Mouse (Mus musculus): ENCODE data around the gene Dlx6.

Gene Dlx6

DNA sequence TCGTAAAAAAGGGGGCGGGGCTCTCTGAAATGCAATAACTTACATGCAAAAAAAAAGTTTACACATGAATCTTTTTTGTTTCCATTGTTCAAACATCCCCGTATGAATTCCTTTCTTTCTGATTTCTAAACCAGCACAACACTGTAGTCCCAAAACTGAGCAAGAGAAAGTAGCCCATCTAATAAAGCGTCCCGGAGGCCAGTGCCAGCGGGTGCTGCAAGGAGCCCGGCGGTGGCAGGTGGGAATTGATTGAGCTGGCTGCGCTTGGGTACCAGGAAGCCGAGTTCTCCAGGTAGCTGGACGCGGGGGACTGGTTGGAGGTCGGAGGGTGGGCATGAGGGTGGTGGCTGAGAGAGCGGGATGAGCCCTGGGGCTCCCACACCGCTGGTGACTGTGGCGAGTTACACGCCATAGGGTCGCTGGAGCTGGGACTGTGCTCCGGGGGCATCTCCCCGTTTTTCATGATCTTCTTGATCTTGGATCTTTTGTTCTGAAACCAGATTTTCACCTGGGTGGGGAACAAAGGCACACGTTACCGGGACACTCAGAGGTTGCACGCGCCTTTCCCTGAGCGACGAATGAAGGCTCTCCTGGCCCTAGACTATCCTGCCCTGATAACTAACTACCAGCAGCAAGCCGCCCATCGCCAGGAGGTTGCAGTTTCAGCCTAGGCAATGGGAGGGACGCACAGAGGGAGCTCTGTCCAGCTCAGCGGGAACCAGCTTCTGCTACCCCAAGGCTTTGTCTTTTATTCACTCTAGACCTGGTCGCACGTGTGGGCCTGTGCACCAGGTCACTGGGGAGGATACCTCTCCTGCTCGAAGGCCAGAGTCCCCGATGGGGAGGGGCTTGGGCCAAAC lies 15.1 kb downstream of the Dlx6 start:
- no peak for DNase-seq

DNA sequence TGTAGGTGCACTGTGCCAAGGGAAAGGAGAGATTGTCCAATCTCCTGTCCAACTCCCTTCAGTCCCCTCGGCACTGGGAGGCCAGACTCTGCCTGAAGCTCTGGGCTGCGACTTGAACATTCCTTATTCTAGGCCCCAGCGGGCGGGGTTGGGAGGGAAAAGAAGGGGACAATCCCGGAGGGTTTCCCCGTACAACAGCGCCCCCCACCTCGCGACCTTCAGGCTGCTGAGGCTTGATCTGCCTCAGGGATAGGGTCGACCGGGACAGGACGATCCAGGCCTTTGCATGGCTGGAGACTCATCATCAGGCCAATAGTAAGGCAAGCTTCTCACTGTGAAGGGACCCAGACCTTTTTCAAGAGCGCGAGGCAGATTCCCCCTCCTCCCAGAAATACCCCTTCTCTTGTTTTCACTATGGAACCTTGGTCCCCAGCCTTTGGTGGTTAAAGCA lies 15.7 kb downstream of the Dlx6 start:
- no peak for DNase-seq

DNA sequence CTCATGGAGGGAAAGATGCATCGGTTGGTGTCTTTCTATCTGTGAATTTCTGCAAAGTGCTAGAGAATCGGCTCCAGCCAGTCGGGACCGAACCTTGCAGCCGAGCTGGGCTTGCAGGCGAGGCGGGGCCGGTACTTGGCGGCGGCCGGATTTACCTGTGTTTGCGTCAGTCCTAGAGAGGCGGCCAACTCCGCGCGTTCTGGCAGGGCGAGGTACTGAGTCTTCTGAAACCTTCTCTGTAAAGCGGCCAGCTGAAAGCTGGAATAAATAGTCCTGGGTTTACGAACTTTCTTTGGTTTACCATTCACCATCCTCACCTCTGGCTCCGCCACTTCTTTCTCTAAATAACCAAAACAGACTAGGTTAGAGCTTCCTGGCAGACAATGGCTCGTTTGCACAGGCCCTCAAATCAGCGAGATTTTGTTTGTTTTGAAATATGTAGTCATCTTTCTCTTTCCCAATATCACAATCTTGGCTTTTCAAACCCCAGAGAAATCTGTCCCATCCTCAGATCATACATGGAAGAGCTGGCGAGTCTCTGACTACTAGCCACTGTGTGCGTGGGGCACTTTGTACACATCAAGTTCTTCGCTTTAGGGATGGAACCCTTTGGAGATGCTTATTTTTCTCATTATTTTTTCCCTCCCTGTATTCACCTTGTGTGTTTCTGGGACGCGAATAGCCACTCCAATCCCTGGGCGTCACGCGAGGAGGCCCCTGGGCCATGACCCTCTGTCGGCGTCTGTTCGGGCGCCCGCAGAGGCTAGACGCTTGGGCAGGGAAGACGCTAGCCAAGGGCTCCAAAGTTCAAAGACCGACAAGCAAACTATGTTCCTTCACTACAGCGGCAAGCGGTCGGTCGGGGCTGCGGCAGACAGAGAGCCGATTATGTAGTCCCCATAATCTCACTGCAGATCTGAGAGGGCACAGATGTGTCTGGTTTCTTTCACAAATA lies 16.5 kb downstream of the Dlx6 start:
- no peak for DNase-seq

DNA sequence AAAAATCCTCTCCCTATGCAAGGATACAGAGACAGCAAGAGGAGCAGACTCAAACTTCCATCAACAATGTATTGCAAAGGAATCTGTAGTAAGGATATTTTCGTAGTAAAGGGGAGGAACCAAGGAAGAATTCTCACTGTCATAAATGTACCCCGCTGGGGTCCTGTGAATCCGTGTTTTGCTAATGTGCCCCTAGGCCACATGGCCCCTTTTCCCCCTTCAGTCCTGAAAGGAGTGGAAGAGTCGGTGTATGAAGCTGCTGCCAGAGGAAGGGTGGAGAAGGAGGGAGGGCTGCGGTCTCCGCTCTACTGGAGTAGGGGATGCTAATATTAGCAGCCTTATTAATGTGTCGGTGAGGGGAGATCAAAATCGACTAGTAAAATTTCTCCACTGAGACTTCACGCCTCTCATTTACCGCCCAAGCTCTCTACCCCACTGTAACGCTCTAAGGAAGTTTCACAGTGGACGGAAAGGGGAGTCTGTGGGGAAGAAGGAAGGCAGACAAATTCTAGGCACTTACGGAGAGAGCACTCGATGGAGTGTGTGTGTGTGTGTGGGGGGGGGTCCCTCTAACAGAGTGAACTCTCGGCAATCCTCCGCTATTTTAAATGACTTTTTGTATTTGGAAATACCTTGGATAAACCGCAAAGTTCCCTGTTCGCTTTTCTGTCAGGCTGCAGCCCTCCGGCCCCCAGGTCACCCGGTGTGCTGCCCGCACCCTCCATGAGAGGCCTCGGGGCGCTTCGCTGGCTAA lies 17.4 kb downstream of the Dlx6 start:
- no peak for DNase-seq

DNA sequence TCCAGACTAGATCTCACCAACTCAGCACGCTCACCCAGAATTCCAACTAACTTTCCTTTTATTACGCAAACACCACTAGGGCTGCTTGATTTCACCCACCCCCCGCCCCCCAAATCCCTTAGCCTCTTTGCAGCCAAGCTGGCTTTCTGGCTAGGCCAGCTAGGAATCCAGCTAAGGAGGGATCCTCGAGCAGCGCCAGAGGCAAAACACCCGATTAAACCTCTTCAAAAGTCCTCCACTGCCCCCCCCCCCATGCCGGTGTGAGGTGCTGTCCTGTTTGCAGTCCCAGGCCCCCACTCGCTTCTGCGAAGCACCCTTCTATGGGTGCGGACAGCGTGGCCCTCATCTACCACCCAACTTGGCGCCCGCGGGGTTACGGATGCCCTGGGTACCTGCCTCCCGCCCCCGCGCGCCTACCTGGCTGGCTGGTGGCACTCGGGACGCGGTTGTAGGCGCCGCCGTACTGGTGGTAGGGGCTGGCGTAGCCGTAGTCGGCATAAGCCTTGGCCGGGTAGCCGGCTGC lies 18.0 kb downstream of the Dlx6 start:
- DNase-seq: no peak

DNA sequence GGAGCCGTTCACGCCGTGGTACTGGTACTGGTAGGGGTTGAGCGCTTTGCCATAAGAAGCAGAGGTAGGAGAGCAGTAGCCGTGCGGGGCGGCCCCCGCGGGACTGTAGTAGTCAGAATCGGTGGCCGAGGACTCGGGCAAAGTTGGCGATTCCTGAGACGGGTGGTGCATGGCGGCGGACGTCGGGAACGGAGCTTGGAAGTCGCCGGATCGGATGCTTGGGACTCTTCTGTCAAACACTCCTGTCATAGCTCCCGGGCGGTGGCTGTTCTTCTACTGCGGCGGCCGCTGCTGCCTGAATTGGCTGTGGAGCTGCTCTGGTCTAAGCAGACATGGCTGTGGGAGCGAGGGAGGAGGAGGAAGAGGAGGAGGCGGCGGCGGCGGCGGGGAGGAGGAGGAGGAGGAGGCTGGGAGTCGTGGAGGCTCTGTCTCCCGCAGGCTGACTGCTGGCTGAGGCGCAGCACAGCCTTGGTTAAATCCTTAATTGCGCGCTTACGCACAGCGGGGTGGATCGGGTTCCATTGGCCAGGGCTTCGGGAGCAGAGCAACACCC lies 18.6 kb downstream of the Dlx6 start, which contains the start of gene Dlx5:
TSS of gene Dlx5 (minus strand) at position 448 of the 553 bp plus-strand sequence.
- DNase-seq: no peak

DNA sequence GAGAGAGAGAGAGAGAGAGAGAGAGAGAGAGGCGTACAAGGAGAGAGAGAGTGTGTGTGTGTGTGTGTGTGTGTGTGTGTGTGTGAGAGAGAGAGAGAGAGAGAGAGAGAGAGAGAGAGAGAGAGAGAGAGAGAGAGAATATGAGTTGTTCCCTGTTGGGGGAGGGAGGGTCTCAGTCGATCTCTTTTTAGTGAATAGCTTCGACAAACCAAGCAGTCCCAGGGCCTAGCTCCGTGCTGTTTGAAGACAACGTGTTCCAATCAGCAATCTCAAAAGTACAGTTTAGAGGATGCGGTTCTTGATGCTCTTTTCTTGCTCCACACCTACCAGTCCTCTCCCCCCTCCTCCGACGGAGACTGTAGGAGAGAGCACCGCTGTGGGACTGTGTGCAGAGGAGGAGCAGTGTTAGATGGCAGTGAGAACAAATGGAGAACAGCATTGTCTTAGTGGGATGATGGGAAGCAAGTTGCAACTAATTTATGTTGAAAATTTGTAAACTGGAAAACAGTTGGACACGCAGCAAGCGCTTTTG lies 19.2 kb downstream of the Dlx6 start:
- no peak for DNase-seq

DNA sequence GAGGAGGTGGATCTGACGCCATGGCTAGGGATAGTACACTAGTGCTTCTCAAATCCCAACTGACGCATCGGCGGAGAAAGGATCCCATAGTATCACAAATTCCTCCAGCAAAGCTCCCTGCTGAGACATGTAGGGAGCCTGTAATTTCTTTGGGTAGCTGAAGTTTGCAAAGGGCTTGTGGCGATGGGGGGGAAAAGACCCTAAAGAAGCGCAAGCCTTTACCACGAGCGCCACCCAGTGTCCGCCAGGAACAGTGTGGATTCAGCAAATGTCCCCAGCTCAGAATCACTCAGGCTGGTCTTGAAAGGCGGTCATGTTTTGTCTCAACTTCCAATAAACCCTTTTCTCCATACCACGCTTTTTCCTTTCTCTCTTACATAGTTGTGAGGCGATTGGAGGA lies 21.8 kb downstream of the Dlx6 start:
- DNase-seq: no peak

DNA sequence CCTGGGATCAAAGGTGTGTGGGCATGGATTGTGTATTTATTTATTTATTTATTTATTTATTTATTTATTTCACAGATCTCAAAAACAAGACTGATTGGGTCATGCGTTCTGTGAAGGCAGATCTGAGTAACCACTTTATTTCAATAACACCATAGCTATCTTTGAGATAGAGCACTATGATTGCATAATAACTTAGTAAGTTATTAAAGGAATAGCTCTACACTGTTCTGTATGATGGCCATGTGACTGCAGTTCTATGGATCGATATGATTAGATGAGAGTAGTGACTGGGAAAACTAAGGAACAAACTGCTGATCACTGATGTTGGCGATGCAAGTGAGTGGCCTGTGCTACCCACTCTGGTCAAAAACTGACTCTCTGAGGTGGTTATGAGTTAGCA lies 23.1 kb downstream of the Dlx6 start:
- DNase-seq: no peak

DNA sequence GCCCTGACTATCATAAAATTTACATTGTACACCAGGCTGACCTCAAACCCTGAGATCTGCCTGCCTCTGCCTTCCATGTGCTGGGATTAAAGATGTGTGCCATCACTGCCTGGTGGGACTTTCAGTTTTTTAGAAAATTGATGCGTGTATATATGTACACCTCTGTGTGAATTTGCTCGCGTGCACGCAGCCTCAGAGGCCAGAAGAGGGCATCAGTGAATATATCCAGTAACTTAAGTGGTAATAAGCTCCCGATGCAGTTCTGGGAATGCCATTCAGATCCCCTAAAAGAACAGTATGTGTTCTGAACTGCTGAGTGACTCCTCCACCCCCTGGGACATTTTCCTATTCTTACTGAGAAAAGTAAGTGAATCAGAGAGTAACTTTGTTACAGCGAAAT lies 26.9 kb downstream of the Dlx6 start:
- DNase-seq: no peak

DNA sequence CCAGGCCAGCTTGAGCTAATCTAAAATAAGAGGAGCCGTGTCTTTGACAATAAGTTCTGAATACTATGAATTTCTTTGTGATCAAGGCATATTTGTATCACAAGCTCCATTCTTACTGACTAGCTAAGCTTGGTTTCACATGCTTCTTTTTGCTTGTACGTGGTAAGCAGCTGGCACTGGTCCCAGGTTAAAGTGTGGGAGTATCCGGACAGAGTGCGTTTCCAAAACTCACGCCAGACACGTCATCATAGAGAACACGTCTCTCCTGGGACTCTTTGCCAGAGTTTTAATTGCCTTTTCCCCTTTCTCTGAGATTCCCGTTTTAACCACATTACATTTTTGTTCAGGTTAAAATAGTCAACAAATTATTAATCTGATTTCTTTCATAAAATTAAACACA lies 46.5 kb downstream of the Dlx6 start:
- DNase-seq: no peak

DNA sequence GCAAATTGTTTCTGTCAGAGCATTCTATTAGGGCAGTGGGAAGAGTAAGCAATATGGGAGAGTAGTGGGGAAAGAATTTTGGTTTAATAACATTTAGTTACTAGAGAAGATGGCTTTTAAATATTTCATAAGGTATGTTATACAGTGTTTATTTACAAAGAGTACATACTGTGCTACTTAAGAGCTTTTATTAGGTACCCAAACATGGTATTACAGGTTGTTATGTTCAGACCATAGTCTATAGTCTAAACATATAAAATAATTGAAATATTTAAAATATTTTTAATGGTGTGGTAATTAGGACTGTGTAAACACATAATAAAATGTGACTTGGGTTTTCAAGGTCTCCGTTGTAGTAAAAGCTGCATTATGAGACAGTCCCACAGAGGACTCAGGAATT lies 51.2 kb downstream of the Dlx6 start:
- DNase-seq: no peak

DNA sequence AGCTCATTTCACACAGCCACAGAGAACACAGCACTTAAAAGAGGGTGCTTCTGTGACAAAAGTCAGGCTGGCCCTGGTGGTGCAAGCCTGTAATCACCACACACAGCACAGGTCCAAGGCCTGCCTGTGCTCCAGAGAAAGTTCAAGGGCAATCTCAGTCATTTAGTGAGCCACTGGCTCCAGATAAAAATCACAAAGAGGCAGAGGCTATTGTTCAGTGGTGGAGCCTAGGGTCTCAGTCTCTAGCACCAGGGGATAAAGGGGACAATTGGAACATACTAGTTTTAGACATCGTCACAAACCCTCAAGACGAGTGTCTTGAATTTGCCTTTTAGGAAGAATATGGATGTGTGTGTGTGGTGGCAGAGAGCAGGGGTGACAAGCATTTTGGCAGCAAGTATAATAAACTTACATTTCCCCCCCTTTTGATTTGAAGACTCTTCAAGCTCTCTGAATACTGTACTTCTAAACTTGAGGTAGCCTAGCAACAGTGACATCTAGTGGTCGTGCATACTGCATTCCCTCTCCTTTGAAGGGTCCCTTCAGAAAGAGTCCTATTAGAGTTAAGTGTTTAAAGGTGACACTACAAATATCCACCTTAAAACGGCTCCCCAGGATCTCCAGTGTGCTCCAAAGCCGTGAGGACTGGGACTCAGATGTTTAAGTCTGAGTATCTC lies 51.9 kb downstream of the Dlx6 start:
- DNase-seq: peak; percentile 9

DNA sequence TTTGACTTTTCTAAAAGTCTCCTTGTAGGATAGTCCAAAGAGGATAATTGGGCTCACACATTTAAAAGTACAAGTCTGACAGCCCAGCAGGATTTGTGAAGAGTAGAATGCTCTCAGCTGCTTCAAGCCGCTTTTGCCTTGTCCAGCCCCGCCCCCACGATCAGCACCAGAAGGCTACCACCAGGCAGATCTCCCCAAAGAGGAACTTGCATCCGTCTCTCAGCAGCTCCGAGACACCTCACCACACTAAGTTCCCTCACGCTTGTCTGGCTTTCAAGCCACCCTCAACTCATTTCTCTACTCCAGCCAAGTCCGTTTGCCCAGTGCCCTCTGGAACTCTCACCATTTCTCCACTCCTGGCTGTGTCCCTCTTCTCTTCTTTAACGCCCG lies 52.4 kb downstream of the Dlx6 start:
- DNase-seq: no peak

DNA sequence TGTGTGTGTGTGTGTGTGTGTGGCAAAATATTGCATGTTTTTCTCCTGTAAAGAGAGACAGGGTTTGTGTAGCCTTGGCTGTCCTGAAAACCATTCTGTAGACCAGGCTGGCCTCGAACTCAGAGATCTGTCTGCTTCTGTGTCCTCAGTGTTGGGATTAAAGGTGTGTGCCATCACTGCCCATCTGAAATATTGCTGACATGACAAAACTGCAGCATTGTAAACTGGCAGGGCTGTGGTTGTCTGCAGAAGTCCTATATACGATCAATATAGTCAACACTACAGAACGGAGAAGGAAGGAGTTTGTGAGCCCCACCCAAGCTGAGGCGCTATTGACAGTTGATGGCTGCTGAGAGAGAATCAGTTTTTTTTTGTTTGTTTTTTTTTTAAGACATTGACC lies 54.2 kb downstream of the Dlx6 start:
- no peak for DNase-seq
